Mouse (Mus musculus) brain, embryonic 14.5 days (tissue): ENCODE measurements around the gene Peli2.

Experiments used
- CTCF ChIP-seq: fragments of 200-500 bp; IDR thresholded peaks from 2 replicates; pipeline ENCODE4 v1.5.1; 2012; ENCODE audit warnings: inconsistent platforms, mild to moderate bottlenecking, moderate library complexity, borderline replicate concordance; ENCODE audit not compliant: insufficient read depth, insufficient read length; ENCODE audit errors: extremely low read depth
- POLR2A ChIP-seq: fragments of 200-500 bp; IDR thresholded peaks from 2 replicates; pipeline ENCODE4 v1.6.1; 2012; ENCODE audit warnings: mild to moderate bottlenecking, inconsistent platforms, borderline replicate concordance; ENCODE audit not compliant: poor library complexity, insufficient read depth, insufficient read length, severe bottlenecking; ENCODE audit errors: extremely low read depth

DNA sequence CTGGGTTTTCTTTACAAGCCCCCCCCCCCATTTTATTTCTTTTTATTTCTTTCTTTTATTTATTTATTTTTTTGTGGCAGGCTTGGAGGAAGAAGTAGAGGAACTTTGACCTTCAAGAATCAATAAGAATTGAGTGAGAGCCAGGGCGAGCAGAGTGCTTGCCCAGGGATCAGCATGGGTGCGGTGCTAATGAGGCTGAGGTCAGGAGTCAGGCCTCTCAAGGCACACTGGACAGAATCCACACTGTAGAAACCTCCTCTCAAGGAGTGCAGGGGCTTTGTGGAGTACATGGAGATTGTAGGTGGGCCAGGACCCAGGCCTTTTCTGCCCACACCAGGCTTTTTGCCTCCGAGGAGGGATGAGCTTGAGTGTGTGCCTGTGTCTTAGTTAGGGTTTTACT, 38.8 kb downstream of the Peli2 start:
- TF ChIP-seq CTCF (no peak), POLR2A (no peak)
